Mouse (Mus musculus): ENCODE measurements around the gene Dio1. TPM values are rescaled to one million over a fixed set of nuclear protein-coding genes. Genes with fewer than 3 reads are reported as not detected.

The Dio1 gene
- polyA plus RNA-seq (2016; fragmentation: Nextera tagmentation; extraction: Ambion mirVana), result not detected in 2 replicates

- 69% methylated on average over 6 of the region's 6 CpGs for WGBS
- no peak within 1 kb of the TSS for H3K4me3 ChIP-seq
- H3K27ac ChIP-seq (replicated peaks), result no peak within 1 kb of the TSS
- H3K27me3 ChIP-seq (ENCODE audit: low read depth, poor library complexity, severe bottlenecking), result no peaks in the 10 kb centered on the region
- no peaks in the 10 kb centered on the region for H3K9me3 ChIP-seq (replicated peaks)
- DNase-seq (ENCODE audit: low spot score), result no peak
- H3K4me1 ChIP-seq, result peaks cover 6% of the 10 kb centered on the region
- no peaks in the 10 kb centered on the region for H3K36me3 ChIP-seq
These were observed at the start of gene Dio1 for GRCm38 (mm10) chr4:107306966-107307365. TSS of gene Dio1 (minus strand) at chr4:107307169.

GRCm38 (mm10) chr4:107354543-107354942 is 47.6 kb upstream of the Dio1 start:
- DNase-seq (ENCODE audit: low spot score), result no peak
- H3K4me3 ChIP-seq, result no peak overlapping the region
- no peak overlapping the region for H3K27ac ChIP-seq (replicated peaks)
- peaks cover 7% of the 10 kb centered on the region for H3K36me3 ChIP-seq
- no peaks in the 10 kb centered on the region for H3K4me1 ChIP-seq
- WGBS, result 77% methylated on average over 4 of the region's 4 CpGs
- H3K9me3 ChIP-seq (replicated peaks), result no peaks in the 10 kb centered on the region
- no peaks in the 10 kb centered on the region for H3K27me3 ChIP-seq (ENCODE audit: low read depth, poor library complexity, severe bottlenecking)

GRCm38 (mm10) chr4:107354126-107354525 is 47.2 kb upstream of the Dio1 start:
- WGBS, result 93% methylated on average over 5 of the region's 5 CpGs

GRCm38 (mm10) chr4:107353612-107354011 is 46.6 kb upstream of the Dio1 start:
- DNase-seq (ENCODE audit: low spot score), result no peak
- peaks cover 7% of the 10 kb centered on the region for H3K36me3 ChIP-seq
- H3K27ac ChIP-seq (replicated peaks), result no peak overlapping the region
- peaks cover 4% of the 10 kb centered on the region for H3K4me1 ChIP-seq
- 94% methylated on average over 3 of the region's 3 CpGs for WGBS
- H3K9me3 ChIP-seq (replicated peaks), result no peaks in the 10 kb centered on the region
- no peak overlapping the region for H3K4me3 ChIP-seq
- H3K27me3 ChIP-seq (ENCODE audit: low read depth, poor library complexity, severe bottlenecking), result no peaks in the 10 kb centered on the region

More at GRCm38 (mm10) chr4:107354126-107354525, 47.2 kb upstream of the Dio1 start:
- DNase-seq (ENCODE audit: low spot score), result no peak
- no peak overlapping the region for H3K4me3 ChIP-seq
- H3K27ac ChIP-seq (replicated peaks), result no peak overlapping the region
- peaks cover 7% of the 10 kb centered on the region for H3K36me3 ChIP-seq
- H3K9me3 ChIP-seq (replicated peaks), result no peaks in the 10 kb centered on the region
- no peaks in the 10 kb centered on the region for H3K27me3 ChIP-seq (ENCODE audit: low read depth, poor library complexity, severe bottlenecking)
- no peaks in the 10 kb centered on the region for H3K4me1 ChIP-seq

GRCm38 (mm10) chr4:107351368-107351767 is 44.4 kb upstream of the Dio1 start:
- H3K27me3 ChIP-seq (ENCODE audit: low read depth, poor library complexity, severe bottlenecking), result no peaks in the 10 kb centered on the region
- peaks cover 7% of the 10 kb centered on the region for H3K4me1 ChIP-seq
- H3K36me3 ChIP-seq, result peaks cover 7% of the 10 kb centered on the region; the same call in 1 of the 2 replicates
- no peak overlapping the region for H3K4me3 ChIP-seq
- H3K27ac ChIP-seq (replicated peaks), result no peak overlapping the region
- DNase-seq (ENCODE audit: low spot score), result no peak
- no peaks in the 10 kb centered on the region for H3K9me3 ChIP-seq (replicated peaks)

- H3K4me1 ChIP-seq, result peaks cover 7% of the 10 kb centered on the region
- no peak overlapping the region for H3K27ac ChIP-seq (replicated peaks)
- no peaks in the 10 kb centered on the region for H3K27me3 ChIP-seq (ENCODE audit: low read depth, poor library complexity, severe bottlenecking)
- no peak overlapping the region for H3K4me3 ChIP-seq
- WGBS, result 76% methylated on average over 8 of the region's 8 CpGs
- peaks cover 14% of the 10 kb centered on the region; the same call in 1 of the 2 replicates for H3K36me3 ChIP-seq
- H3K9me3 ChIP-seq (replicated peaks), result no peaks in the 10 kb centered on the region
- DNase-seq (ENCODE audit: low spot score), result peak; percentile 16
These were observed 42.5 kb upstream of the Dio1 start for GRCm38 (mm10) chr4:107349311-107350008.

GRCm38 (mm10) chr4:107348529-107349310 is 41.8 kb upstream of the Dio1 start:
- no peak overlapping the region for H3K4me3 ChIP-seq
- H3K4me1 ChIP-seq, result peaks cover 7% of the 10 kb centered on the region
- peak; percentile 14 for DNase-seq (ENCODE audit: low spot score)
- 79% methylated on average over 20 of the region's 20 CpGs for WGBS
- no peaks in the 10 kb centered on the region for H3K9me3 ChIP-seq (replicated peaks)
- H3K27ac ChIP-seq (replicated peaks), result no peak overlapping the region
- peaks cover 14% of the 10 kb centered on the region; the same call in 1 of the 2 replicates for H3K36me3 ChIP-seq
- no peaks in the 10 kb centered on the region for H3K27me3 ChIP-seq (ENCODE audit: low read depth, poor library complexity, severe bottlenecking)

GRCm38 (mm10) chr4:107347221-107347620 is 40.3 kb upstream of the Dio1 start:
- no peaks in the 10 kb centered on the region for H3K27me3 ChIP-seq (ENCODE audit: low read depth, poor library complexity, severe bottlenecking)
- H3K4me3 ChIP-seq, result no peak overlapping the region
- no peaks in the 10 kb centered on the region for H3K9me3 ChIP-seq (replicated peaks)
- WGBS, result 88% methylated on average over 6 of the region's 6 CpGs
- DNase-seq (ENCODE audit: low spot score), result no peak
- H3K27ac ChIP-seq (replicated peaks), result no peak overlapping the region
- H3K4me1 ChIP-seq, result peaks cover 7% of the 10 kb centered on the region
- peaks cover 14% of the 10 kb centered on the region; the same call in 1 of the 2 replicates for H3K36me3 ChIP-seq

GRCm38 (mm10) chr4:107344612-107345011 is 37.6 kb upstream of the Dio1 start:
- 83% methylated on average over 7 of the region's 7 CpGs for WGBS
- Histone ChIP-seq H3K9me3 (replicated peaks) (no peaks in the 10 kb centered on the region), H3K27ac (replicated peaks) (no peak overlapping the region), H3K27me3 (ENCODE audit: low read depth, poor library complexity, severe bottlenecking) (no peaks in the 10 kb centered on the region), H3K36me3 (peaks cover 11% of the 10 kb centered on the region; the same call in 1 of the 2 replicates), H3K4me3 (no peak overlapping the region), H3K4me1 (peaks cover 12% of the 10 kb centered on the region)
- DNase-seq (ENCODE audit: low spot score), result no peak

- 61% methylated on average over 5 of the region's 5 CpGs for WGBS
- H3K27ac ChIP-seq (replicated peaks), result no peak overlapping the region
- H3K36me3 ChIP-seq, result peaks cover 13% of the 10 kb centered on the region; the same call in 1 of the 2 replicates
- no peaks in the 10 kb centered on the region for H3K9me3 ChIP-seq (replicated peaks)
- DNase-seq (ENCODE audit: low spot score), result no peak
- no peak overlapping the region for H3K4me3 ChIP-seq
- H3K27me3 ChIP-seq (ENCODE audit: low read depth, poor library complexity, severe bottlenecking), result no peaks in the 10 kb centered on the region
- H3K4me1 ChIP-seq, result peaks cover 4% of the 10 kb centered on the region; the same call in 1 of the 2 replicates
These were observed 34.4 kb upstream of the Dio1 start for GRCm38 (mm10) chr4:107341354-107341753.

GRCm38 (mm10) chr4:107337455-107337854 is 30.5 kb upstream of the Dio1 start:
- no peaks in the 10 kb centered on the region for H3K27me3 ChIP-seq (ENCODE audit: low read depth, poor library complexity, severe bottlenecking)
- H3K9me3 ChIP-seq (replicated peaks), result peaks cover 3% of the 10 kb centered on the region; the same call in 1 of the 2 replicates
- WGBS, result 92% methylated on average over 5 of the region's 5 CpGs
- H3K4me1 ChIP-seq, result peaks cover 4% of the 10 kb centered on the region; the same call in 1 of the 2 replicates
- no peak overlapping the region for H3K4me3 ChIP-seq
- 0 out of 2 replicates have a peak, but pooled peaks cover 9% of the 10 kb centered on the region for H3K36me3 ChIP-seq
- H3K27ac ChIP-seq (replicated peaks), result no peak overlapping the region
- no peak for DNase-seq (ENCODE audit: low spot score)

- H3K27me3 ChIP-seq (ENCODE audit: low read depth, poor library complexity, severe bottlenecking), result no peaks in the 10 kb centered on the region
- H3K27ac ChIP-seq (replicated peaks), result no peak overlapping the region
- 88% methylated on average over 8 of the region's 8 CpGs for WGBS
- H3K9me3 ChIP-seq (replicated peaks), result peaks cover 3% of the 10 kb centered on the region; the same call in 1 of the 2 replicates
- peaks cover 1% of the 10 kb centered on the region; the same call in 1 of the 2 replicates for H3K4me1 ChIP-seq
- no peak overlapping the region for H3K4me3 ChIP-seq
- H3K36me3 ChIP-seq, result 0 out of 2 replicates have a peak, but pooled peaks cover 9% of the 10 kb centered on the region
- no peak for DNase-seq (ENCODE audit: low spot score)
These were observed 29.4 kb upstream of the Dio1 start for GRCm38 (mm10) chr4:107336356-107336755.
